Mouse (Mus musculus) liver, adult 2 months (tissue): ENCODE data around the gene Raf1.

ENCODE experiments used
- CTCF ChIP-seq: fragments of 200-500 bp; IDR thresholded peaks from 2 replicates; pipeline ENCODE4 v1.5.1; 2011; ENCODE audit warnings: low read depth, low read length, control low read depth
- POLR2A ChIP-seq: fragments of 200-500 bp; IDR thresholded peaks from 2 replicates; pipeline ENCODE4 v1.6.1; 2011; ENCODE audit warnings: low read length, control low read depth; ENCODE audit not compliant: insufficient read depth; ENCODE audit errors: extremely low read depth

- TF ChIP-seq CTCF (no peak), POLR2A (no peak)
Measured at GRCm38 (mm10) chr6:115694441-115694842, 18.0 kb upstream of the Raf1 start.
